Mouse (Mus musculus): Measurements from ENCODE around the gene Oxsm.

Oxsm gene

GRCm38 (mm10) chr14:16242947-16243602 lies 6.5 kb downstream of the Oxsm start:
- in situ Hi-C loops (cut with MboI, MseI), result loop anchor here in 1 of 2 experiments (5.0 kb wide), 1 partner anchor 124 kb away; the partner anchor contains the start of gene Top2b

GRCm38 (mm10) chr14:16242193-16242815 lies 7.3 kb downstream of the Oxsm start:
- in situ Hi-C loops (cut with MboI, MseI), result loop anchor here in 1 of 2 experiments (5.0 kb wide), 1 partner anchor 125 kb away; the partner anchor contains the start of gene Top2b

GRCm38 (mm10) chr14:16236466-16236865 lies 13.1 kb downstream of the Oxsm start:
- in situ Hi-C loops (cut with MboI, MseI), result no loop called here

- in situ Hi-C loops (cut with MboI, MseI), result no loop called here
Measured at GRCm38 (mm10) chr14:16233515-16233914, 16.1 kb downstream of the Oxsm start.

GRCm38 (mm10) chr14:16230581-16230980 lies 19.0 kb downstream of the Oxsm start:
- in situ Hi-C loops (cut with MboI, MseI), result no loop called here

GRCm38 (mm10) chr14:16229395-16229794 lies 20.2 kb downstream of the Oxsm start:
- in situ Hi-C loops (cut with MboI, MseI), result loop anchor here in 1 of 2 experiments (10.0 kb wide), 1 partner anchor 65 kb away; no protein-coding TSS in a partner anchor

- in situ Hi-C loops (cut with MboI, MseI), result loop anchor here in 1 of 2 experiments (10.0 kb wide), 3 partner anchors 154 to 874 kb away; no protein-coding TSS in a partner anchor
Measured at GRCm38 (mm10) chr14:16219015-16219414, 30.6 kb downstream of the Oxsm start.

- in situ Hi-C loops (cut with MboI, MseI), result loop anchor here (10.0 kb wide), 2 partner anchors 453 to 783 kb away; no protein-coding TSS in a partner anchor
Measured at GRCm38 (mm10) chr14:16207722-16208121, 41.9 kb downstream of the Oxsm start.

GRCm38 (mm10) chr14:16201673-16202072 lies 47.9 kb downstream of the Oxsm start:
- in situ Hi-C loops (cut with MboI, MseI), result loop anchor here (10.0 kb wide), 2 partner anchors 447 to 777 kb away; no protein-coding TSS in a partner anchor

GRCm38 (mm10) chr14:16200969-16201638 lies 48.5 kb downstream of the Oxsm start:
- in situ Hi-C loops (cut with MboI, MseI), result loop anchor here (10.0 kb wide), 2 partner anchors 446 to 776 kb away; no protein-coding TSS in a partner anchor

GRCm38 (mm10) chr14:16200220-16200912 lies 49.2 kb downstream of the Oxsm start:
- in situ Hi-C loops (cut with MboI, MseI), result loop anchor here (10.0 kb wide), 2 partner anchors 446 to 776 kb away; no protein-coding TSS in a partner anchor

- in situ Hi-C loops (cut with MboI, MseI), result no loop called here
Measured at GRCm38 (mm10) chr14:16196518-16196917, 53.1 kb downstream of the Oxsm start.

- in situ Hi-C loops (cut with MboI, MseI), result no loop called here
Measured at GRCm38 (mm10) chr14:16195486-16195885, 54.1 kb downstream of the Oxsm start.

- in situ Hi-C loops (cut with MboI, MseI), result no loop called here
Measured at GRCm38 (mm10) chr14:16194125-16194524, 55.5 kb downstream of the Oxsm start.

- in situ Hi-C loops (cut with MboI, MseI), result loop anchor here in 1 of 2 experiments (10.0 kb wide), 2 partner anchors 374 to 414 kb away; no protein-coding TSS in a partner anchor
Measured at GRCm38 (mm10) chr14:16189142-16189541, 60.5 kb downstream of the Oxsm start.

All from T-helper 17 cell (primary cell).